Mouse (Mus musculus): ENCODE measurements around the gene Arhgef38.

Arhgef38 gene

GRCm38 (mm10) chr3:133163913-133164406 lies 70.8 kb downstream of the Arhgef38 start:
- no peak for DNase-seq (ENCODE audit: low spot score)

- DNase-seq (ENCODE audit: low spot score), result no peak
Measured at GRCm38 (mm10) chr3:133163174-133163573, 71.6 kb downstream of the Arhgef38 start.

GRCm38 (mm10) chr3:133161407-133161806 lies 73.3 kb downstream of the Arhgef38 start:
- DNase-seq (ENCODE audit: low spot score), result no peak

- DNase-seq (ENCODE audit: low spot score), result no peak
Measured at GRCm38 (mm10) chr3:133158260-133158659, 76.5 kb downstream of the Arhgef38 start.

GRCm38 (mm10) chr3:133154683-133155082 lies 80.1 kb downstream of the Arhgef38 start:
- no peak for DNase-seq (ENCODE audit: low spot score)

- DNase-seq (ENCODE audit: low spot score), result no peak
Measured at GRCm38 (mm10) chr3:133153629-133154028, 81.1 kb downstream of the Arhgef38 start.

GRCm38 (mm10) chr3:133152831-133153230 lies 81.9 kb downstream of the Arhgef38 start:
- DNase-seq (ENCODE audit: low spot score), result no peak

GRCm38 (mm10) chr3:133151629-133152028 lies 83.1 kb downstream of the Arhgef38 start:
- no peak for DNase-seq (ENCODE audit: low spot score)

GRCm38 (mm10) chr3:133144511-133145147 lies 90.1 kb downstream of the Arhgef38 start:
- no peak for DNase-seq (ENCODE audit: low spot score)

GRCm38 (mm10) chr3:133141877-133142276 lies 92.9 kb downstream of the Arhgef38 start:
- no peak for DNase-seq (ENCODE audit: low spot score)

- DNase-seq (ENCODE audit: low spot score), result no peak
Measured at GRCm38 (mm10) chr3:133132611-133133010, 102.1 kb downstream of the Arhgef38 start.

- DNase-seq (ENCODE audit: low spot score), result no peak
Measured at GRCm38 (mm10) chr3:133131372-133131771, 103.4 kb downstream of the Arhgef38 start.

GRCm38 (mm10) chr3:133113281-133113680 lies 121.5 kb downstream of the Arhgef38 start:
- DNase-seq (ENCODE audit: low spot score), result no peak

GRCm38 (mm10) chr3:133111741-133112140 lies 123.0 kb downstream of the Arhgef38 start:
- no peak for DNase-seq (ENCODE audit: low spot score)

GRCm38 (mm10) chr3:133109844-133110243 lies 124.9 kb downstream of the Arhgef38 start:
- DNase-seq (ENCODE audit: low spot score), result no peak

GRCm38 (mm10) chr3:133108731-133109130 lies 126.0 kb downstream of the Arhgef38 start:
- no peak for DNase-seq (ENCODE audit: low spot score)

- DNase-seq (ENCODE audit: low spot score), result no peak
Measured at GRCm38 (mm10) chr3:133104436-133104835, 130.3 kb downstream of the Arhgef38 start.

GRCm38 (mm10) chr3:133103768-133104167 lies 131.0 kb downstream of the Arhgef38 start:
- no peak for DNase-seq (ENCODE audit: low spot score)

GRCm38 (mm10) chr3:133098909-133099308 lies 135.8 kb downstream of the Arhgef38 start:
- DNase-seq (ENCODE audit: low spot score), result no peak

GRCm38 (mm10) chr3:133098336-133098735 lies 136.4 kb downstream of the Arhgef38 start:
- DNase-seq (ENCODE audit: low spot score), result no peak

- DNase-seq (ENCODE audit: low spot score), result no peak
Measured at GRCm38 (mm10) chr3:133097936-133098335, 136.8 kb downstream of the Arhgef38 start.

- no peak for DNase-seq (ENCODE audit: low spot score)
Measured at GRCm38 (mm10) chr3:133094305-133094704, 140.4 kb downstream of the Arhgef38 start.

- no peak for DNase-seq (ENCODE audit: low spot score)
Measured at GRCm38 (mm10) chr3:133092936-133093335, 141.8 kb downstream of the Arhgef38 start.

GRCm38 (mm10) chr3:133092274-133092853 lies 142.4 kb downstream of the Arhgef38 start:
- DNase-seq (ENCODE audit: low spot score), result no peak

Measured in ovary, postnatal 10 days (tissue).